Mouse (Mus musculus) ES-Bruce4 (cell line): ENCODE results near the gene Siah1a.

ENCODE experiments used
- CTCF ChIP-seq: IDR thresholded peaks from one replicate; pipeline ENCODE4 v1.8.1; 2011; ENCODE audit warnings: low read depth, low read length
- EP300 ChIP-seq: IDR thresholded peaks from 2 replicates; pipeline ENCODE4 v1.6.1; 2011; ENCODE audit warnings: low read depth, low read length; ENCODE audit not compliant: insufficient read depth
- POLR2A ChIP-seq: IDR thresholded peaks from one replicate; pipeline ENCODE4 v1.8.1; 2011; ENCODE audit warnings: low read length; ENCODE audit not compliant: insufficient read depth

GRCm38 (mm10) chr8:86713407-86714188, 32.1 kb downstream of the Siah1a start:
- TF ChIP-seq CTCF (no peak), POLR2A (no peak), EP300 (no peak)
